Mouse (Mus musculus) cerebellum, postnatal 4 days (tissue): Measurements from ENCODE around the gene Rbfox2.

Source experiments
- DNase-seq, 2 experiments: peaks; one replicate each; pipeline ENCODE4 v3.0.0; 2022; ENCODE audit warnings: low spot score in 2 of 2, mixed read lengths in 1 of 2

The Rbfox2 gene

DNA sequence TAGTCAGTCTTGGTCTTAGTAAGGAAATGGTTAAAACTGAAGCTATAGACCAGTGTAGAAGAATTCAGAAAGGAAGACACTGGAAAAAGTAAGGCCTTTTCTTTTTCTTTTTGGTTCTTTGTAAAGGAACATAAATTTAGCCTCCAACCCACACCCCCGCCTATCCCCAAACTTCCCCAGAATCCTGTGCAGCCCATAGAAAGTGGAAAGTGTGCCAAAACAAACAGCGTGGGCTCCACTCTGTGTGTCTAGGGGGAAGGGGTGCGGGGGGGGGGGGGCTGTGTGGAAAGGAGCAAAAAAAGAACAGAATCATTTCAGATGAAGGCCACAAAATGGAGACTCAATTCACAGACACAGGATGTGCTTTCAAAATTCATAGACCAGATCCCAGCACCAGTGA, 156.8 kb downstream of the Rbfox2 start:
- no peak for DNase-seq

- no peak for DNase-seq
These were observed 157.3 kb downstream of the Rbfox2 start for GRCm38 (mm10) chr15:77149551-77149950.

DNA sequence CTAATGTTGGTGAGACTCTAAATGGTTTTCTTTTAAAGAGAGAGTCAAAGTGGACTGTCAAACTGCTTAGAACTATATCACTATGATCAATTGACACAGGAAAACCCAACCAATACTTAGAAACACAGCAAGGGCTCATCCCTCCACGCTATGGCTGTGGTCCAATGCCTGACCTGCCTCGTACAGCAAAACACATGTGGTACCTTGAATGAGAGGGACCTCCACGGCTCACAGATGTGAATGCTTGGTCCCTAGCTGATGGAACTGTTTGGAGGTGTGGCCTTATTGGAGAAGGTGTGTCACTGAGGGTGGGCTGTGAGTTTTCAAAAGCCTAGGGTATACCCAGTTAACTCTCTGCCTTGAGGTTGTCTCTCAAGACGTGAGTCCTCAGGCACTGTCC, 159.9 kb downstream of the Rbfox2 start:
- no peak for DNase-seq

GRCm38 (mm10) chr15:77144960-77145359, 161.8 kb downstream of the Rbfox2 start:
- DNase-seq = no peak

DNA sequence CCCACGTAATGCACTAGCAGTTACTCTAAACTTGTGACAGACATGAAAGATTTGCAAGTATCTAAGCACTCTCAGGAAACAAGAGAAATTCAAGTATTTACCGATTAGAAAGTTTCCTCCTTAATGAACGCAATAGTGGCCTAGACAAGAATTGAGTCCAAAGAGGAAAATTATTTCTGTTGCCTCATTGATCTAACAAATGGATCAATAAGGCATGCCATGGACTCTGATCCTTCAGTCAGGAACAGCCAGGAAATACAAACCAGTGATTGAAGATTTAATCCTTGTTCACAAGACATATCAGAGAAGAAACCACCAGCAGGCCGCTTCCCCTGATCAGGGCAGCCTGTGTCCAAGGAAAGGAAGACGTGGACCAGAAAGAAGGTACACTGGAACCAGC, 164.0 kb downstream of the Rbfox2 start:
- DNase-seq = no peak

DNA sequence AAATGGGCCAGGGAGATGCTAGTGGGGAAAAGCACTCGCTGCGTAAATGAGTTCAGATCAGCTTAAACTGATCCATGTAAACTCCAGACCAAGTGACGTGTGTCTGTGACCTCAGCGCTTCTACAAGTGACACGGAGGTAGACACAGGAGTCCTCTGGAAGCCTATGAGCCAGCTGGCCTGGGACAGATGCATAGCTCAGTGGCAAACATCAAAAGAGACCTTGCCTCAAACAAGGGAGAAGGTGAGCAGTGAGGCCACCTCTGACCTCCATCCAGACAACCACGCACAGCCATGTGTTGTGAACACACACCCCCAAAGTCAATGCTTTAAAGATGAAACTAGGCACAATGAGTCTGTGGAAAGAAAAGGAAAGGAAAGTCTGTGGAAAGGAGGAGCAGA, 164.5 kb downstream of the Rbfox2 start:
- DNase-seq = no peak

DNA sequence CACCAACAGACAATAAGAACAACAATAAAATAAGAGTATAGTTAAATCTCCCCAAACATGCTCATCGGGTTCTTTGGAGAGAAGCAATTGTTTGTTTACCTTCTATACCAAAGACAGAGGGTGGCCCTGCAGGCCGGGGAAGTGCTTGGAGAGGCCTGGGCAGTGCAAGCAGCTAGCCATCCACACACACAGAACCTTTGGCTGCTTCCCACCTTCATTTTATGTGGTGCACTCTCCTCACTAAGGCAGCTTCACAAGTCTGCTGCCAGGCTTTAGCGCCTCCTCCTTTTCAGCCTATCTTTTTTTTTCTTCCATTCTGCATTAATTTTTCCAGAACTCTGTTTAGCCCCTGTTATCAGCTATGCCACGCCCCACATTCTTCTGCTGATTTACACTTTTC, 165.1 kb downstream of the Rbfox2 start:
- no peak for DNase-seq

DNA sequence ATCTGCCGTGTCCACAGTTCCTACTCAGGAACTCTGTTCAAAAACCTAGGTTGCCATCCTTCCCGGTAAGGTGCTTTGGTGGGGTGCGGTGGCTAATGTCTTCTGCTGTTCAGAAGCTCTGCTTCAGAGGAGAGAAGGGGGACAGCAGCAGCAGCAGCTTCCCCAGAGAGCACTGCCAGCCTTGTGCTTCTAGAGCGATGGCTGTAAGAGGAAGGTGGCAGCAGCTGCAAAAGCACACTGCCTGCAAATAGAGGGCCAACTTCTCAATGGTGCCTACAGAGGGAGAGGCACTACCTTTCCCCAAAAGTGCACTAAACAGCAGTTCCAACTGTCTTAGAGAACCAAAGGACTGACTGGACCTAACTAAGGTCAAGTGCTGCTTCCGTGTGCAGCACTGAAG, 168.5 kb downstream of the Rbfox2 start:
- no peak for DNase-seq

- no peak for DNase-seq
These were observed 172.3 kb downstream of the Rbfox2 start for GRCm38 (mm10) chr15:77134483-77134882.

- no peak for DNase-seq
These were observed 177.7 kb downstream of the Rbfox2 start for GRCm38 (mm10) chr15:77129154-77129553.

- DNase-seq = no peak
These were observed 179.1 kb downstream of the Rbfox2 start for GRCm38 (mm10) chr15:77127737-77128136.

DNA sequence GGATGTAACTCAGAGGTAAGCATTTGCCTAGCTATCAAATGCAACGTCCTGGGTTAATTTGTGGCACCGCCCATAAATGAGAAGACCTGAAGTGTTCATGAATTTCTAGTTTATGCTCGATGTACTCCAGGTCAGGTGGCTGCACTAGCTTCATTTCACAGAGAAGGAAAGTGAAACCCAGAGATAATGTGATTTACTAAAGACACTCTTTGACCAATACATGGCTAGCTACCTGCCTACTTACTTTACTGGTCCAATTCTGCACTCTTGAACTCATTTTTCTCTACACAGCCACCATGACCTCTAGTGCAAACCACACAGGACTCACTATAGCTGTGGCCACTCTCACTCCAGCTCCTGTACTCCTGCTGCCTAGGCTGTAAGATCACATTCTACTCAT, 180.1 kb downstream of the Rbfox2 start:
- no peak for DNase-seq

- DNase-seq = no peak
These were observed 182.3 kb downstream of the Rbfox2 start for GRCm38 (mm10) chr15:77124372-77125117.

GRCm38 (mm10) chr15:77122824-77123223, 184.0 kb downstream of the Rbfox2 start:
- DNase-seq = no peak

- DNase-seq = no peak
These were observed 184.6 kb downstream of the Rbfox2 start for GRCm38 (mm10) chr15:77122208-77122607.

GRCm38 (mm10) chr15:77119666-77120065, 187.1 kb downstream of the Rbfox2 start:
- DNase-seq = no peak

- DNase-seq = no peak
These were observed 189.6 kb downstream of the Rbfox2 start for GRCm38 (mm10) chr15:77117209-77117608.

DNA sequence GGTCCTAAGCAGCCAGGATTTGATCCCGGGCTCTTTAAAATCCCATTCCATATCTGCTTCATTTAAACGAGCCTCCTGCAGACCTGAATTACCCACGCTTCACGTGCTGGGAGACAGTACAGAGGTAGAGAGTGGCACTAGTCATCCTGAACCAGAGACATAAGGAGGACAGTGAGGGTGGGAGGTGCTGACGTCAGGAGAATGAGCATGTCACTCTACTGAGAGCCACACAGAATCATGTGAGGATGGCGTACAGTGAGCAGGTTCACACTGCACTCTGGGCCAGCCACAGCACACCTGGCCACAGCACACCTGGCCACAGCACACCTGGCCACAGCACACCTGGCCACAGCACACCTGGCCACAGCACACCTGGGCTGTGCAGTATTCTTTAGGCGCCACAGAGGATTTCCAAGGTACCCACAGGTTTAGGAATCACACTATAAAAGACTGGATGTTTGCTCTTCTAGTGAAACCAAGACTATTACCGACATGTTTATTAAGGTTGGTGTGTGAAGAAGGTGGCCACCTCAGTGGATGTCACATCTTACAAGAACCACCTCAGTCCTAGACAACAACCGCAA, 190.6 kb downstream of the Rbfox2 start:
- no peak for DNase-seq

DNA sequence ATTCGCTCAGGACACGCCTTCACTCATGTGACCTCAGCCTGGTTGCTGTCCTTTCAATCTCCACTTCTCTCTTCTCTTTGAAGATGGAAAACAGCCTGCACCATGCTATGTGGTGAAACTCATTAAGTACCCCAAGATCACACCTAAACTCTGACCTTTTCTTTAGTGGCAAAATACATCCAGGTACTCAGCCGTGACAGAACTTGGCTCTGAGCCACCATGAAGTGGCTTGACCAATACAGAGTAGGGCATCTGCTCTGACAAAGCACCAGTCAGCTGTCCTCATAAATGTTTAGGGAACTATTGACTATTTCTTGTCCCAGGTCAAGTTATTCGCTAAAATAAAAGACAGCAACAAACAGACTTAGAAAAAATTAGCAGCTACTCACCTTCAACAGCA, 191.3 kb downstream of the Rbfox2 start:
- DNase-seq = no peak

GRCm38 (mm10) chr15:77113591-77113990, 193.2 kb downstream of the Rbfox2 start:
- no peak for DNase-seq

GRCm38 (mm10) chr15:77112378-77112777, 194.4 kb downstream of the Rbfox2 start:
- no peak for DNase-seq

- no peak for DNase-seq
These were observed 194.9 kb downstream of the Rbfox2 start for GRCm38 (mm10) chr15:77111924-77112323.

GRCm38 (mm10) chr15:77110452-77110851, 196.4 kb downstream of the Rbfox2 start:
- DNase-seq = no peak
